Mouse (Mus musculus): ENCODE data around the gene Pdap1. TPM values are rescaled to one million over a fixed set of nuclear protein-coding genes. Genes with fewer than 3 reads are reported as not detected.

Gene Pdap1
- polyA plus RNA-seq (2015; fragmentation: Illumina TruSeq; extraction: RNeasy Lipid Tissue Mini Kit (QIAGEN cat#74804); ENCODE audit: low read depth, low replicate concordance): 115 TPM

GRCm38 (mm10) chr5:145139571-145140519, at the start of gene Pdap1, which contains the start of gene Bud31:
Gene Pdap1 (minus strand): TSS chr5:145140238.
Gene Bud31 (plus strand): TSS chr5:145140362.

DNA sequence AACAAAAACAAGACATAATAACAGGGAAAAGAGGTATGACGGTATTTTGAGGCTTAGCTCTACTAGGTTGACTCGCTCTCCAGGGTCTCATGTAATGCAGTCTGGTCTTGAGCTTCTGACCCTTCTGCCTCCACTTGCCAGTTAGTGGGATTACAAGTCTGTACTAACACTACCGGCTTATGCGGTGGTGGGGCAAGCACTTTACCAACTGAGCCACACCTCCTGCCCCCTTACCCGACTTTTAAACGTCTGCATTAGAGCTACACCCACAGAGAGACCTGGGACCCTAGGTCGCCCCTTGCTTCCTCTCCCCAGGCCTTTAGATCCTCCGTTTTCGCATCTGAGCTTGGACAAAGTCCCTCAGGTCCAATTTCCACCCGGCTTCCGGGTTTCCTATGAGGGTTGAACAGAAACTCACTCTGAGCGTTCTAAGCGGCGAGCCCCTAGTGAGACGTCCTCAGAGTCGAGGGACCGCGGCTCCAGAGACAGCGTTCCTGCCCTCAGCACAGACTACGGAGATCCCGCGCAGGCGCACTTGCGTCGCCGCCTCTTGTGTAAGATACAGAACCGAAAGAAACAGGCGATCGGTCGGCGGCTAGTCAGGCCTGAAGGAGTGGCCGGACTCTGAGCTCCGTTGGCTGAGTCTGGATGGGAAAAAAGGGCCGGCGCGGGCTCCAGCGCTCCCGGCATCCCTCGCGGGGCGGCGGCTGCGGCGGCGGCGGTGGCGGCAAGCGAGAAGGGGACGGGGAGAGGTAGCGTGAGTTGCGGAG, 26.7 kb upstream of the Pdap1 start, which contains the start of the genes Ptcd1 and Cpsf4:
TSS of gene Ptcd1 (minus strand) at position 573 of the 770 bp plus-strand sequence.
TSS of gene Cpsf4 (plus strand) at position 678 of the 770 bp plus-strand sequence.

DNA sequence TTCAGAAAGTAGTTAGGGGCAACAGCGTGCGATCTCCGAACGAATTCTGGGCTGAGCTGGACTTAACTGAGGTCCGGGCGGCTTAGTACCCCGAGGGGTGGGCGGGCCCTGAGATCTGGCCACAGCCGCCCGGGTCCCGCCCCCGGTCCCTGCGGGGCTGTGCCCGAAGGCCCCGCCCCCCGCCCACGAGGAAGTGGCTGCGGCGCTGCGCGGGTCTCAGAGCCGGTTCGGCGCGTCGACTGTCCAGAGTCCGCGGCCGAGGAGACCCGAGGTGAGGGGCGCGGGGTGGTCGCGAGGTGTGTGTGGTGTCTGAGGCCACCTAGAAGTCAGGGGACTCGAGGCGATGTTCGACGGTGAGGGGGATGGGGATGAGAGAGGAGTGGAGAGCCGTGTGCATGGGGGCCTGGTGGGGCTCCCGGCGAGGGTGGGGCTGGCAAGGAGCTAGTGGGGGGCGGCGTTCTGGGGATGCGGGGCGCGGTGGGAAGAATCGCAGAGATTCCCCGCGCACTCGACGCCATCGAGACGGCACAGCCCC, 25.9 kb downstream of the Pdap1 start, which contains the start of gene Arpc1b:
TSS of gene Arpc1b (plus strand) at position 145 of the 535 bp plus-strand sequence.

GRCm38 (mm10) chr5:145083632-145084451, 56.2 kb downstream of the Pdap1 start, which contains the start of the genes Arpc1a and Kpna7:
Gene Arpc1a (plus strand): TSS chr5:145083830.
Gene Kpna7 (minus strand): TSS chr5:145084030.

Other genes starting within 250 kb of the Pdap1 start
- gene Smurf1, start 174.4 kb downstream of the Pdap1 start, polyA plus RNA-seq (2015; fragmentation: Illumina TruSeq; extraction: RNeasy Lipid Tissue Mini Kit (QIAGEN cat#74804); ENCODE audit: low read depth, low replicate concordance): 23.9 TPM
- gene Gm4871, start 107.5 kb downstream of the Pdap1 start, polyA plus RNA-seq (2015; fragmentation: Illumina TruSeq; extraction: RNeasy Lipid Tissue Mini Kit (QIAGEN cat#74804); ENCODE audit: low read depth, low replicate concordance): not detected
- gene 1700018F24Rik, start 97.2 kb downstream of the Pdap1 start, polyA plus RNA-seq (2015; fragmentation: Illumina TruSeq; extraction: RNeasy Lipid Tissue Mini Kit (QIAGEN cat#74804); ENCODE audit: low read depth, low replicate concordance): not detected
- gene Arpc1a, start 56.4 kb downstream of the Pdap1 start, polyA plus RNA-seq (2015; fragmentation: Illumina TruSeq; extraction: RNeasy Lipid Tissue Mini Kit (QIAGEN cat#74804); ENCODE audit: low read depth, low replicate concordance): 286 TPM
- gene Kpna7, start 56.2 kb downstream of the Pdap1 start, polyA plus RNA-seq (2015; fragmentation: Illumina TruSeq; extraction: RNeasy Lipid Tissue Mini Kit (QIAGEN cat#74804); ENCODE audit: low read depth, low replicate concordance): not detected
- gene Arpc1b, start 26.0 kb downstream of the Pdap1 start, polyA plus RNA-seq (2015; fragmentation: Illumina TruSeq; extraction: RNeasy Lipid Tissue Mini Kit (QIAGEN cat#74804); ENCODE audit: low read depth, low replicate concordance): 44.7 TPM
- 150 TPM for gene Bud31, start 124 bp upstream of the Pdap1 start, polyA plus RNA-seq (2015; fragmentation: Illumina TruSeq; extraction: RNeasy Lipid Tissue Mini Kit (QIAGEN cat#74804); ENCODE audit: low read depth, low replicate concordance)
- gene Ptcd1, start 26.9 kb upstream of the Pdap1 start, polyA plus RNA-seq (2015; fragmentation: Illumina TruSeq; extraction: RNeasy Lipid Tissue Mini Kit (QIAGEN cat#74804); ENCODE audit: low read depth, low replicate concordance): 18.1 TPM
- 20.5 TPM for gene Cpsf4, start 27.0 kb upstream of the Pdap1 start, polyA plus RNA-seq (2015; fragmentation: Illumina TruSeq; extraction: RNeasy Lipid Tissue Mini Kit (QIAGEN cat#74804); ENCODE audit: low read depth, low replicate concordance)
- gene Atp5j2, start 51.8 kb upstream of the Pdap1 start, polyA plus RNA-seq (2015; fragmentation: Illumina TruSeq; extraction: RNeasy Lipid Tissue Mini Kit (QIAGEN cat#74804); ENCODE audit: low read depth, low replicate concordance): 411 TPM
- 11.2 TPM for gene Zkscan14, start 61.6 kb upstream of the Pdap1 start, polyA plus RNA-seq (2015; fragmentation: Illumina TruSeq; extraction: RNeasy Lipid Tissue Mini Kit (QIAGEN cat#74804); ENCODE audit: low read depth, low replicate concordance)
- 10.4 TPM for gene Zkscan5, start 64.3 kb upstream of the Pdap1 start, polyA plus RNA-seq (2015; fragmentation: Illumina TruSeq; extraction: RNeasy Lipid Tissue Mini Kit (QIAGEN cat#74804); ENCODE audit: low read depth, low replicate concordance)
- gene Zfp655, start 91.5 kb upstream of the Pdap1 start, polyA plus RNA-seq (2015; fragmentation: Illumina TruSeq; extraction: RNeasy Lipid Tissue Mini Kit (QIAGEN cat#74804); ENCODE audit: low read depth, low replicate concordance): 33.8 TPM
- 11.9 TPM for gene Zscan25, start 140.3 kb upstream of the Pdap1 start, polyA plus RNA-seq (2015; fragmentation: Illumina TruSeq; extraction: RNeasy Lipid Tissue Mini Kit (QIAGEN cat#74804); ENCODE audit: low read depth, low replicate concordance)
- not detected for gene Cyp3a57, start 205.0 kb upstream of the Pdap1 start, polyA plus RNA-seq (2015; fragmentation: Illumina TruSeq; extraction: RNeasy Lipid Tissue Mini Kit (QIAGEN cat#74804); ENCODE audit: low read depth, low replicate concordance)